Mouse (Mus musculus) frontal cortex, adult (tissue): Measurements from ENCODE around the gene Frmpd3.
"Not testable (repeated sequence)": the region's sequence is repeated elsewhere in the genome, so short reads cannot be mapped to it uniquely, and the experiment has no call there.

Experiments used
- ATAC-seq: cut with Nextera tagmentation; 2 replicates; pipeline ENCODE4 v1.9.2; 2017; ENCODE audit warnings: mild to moderate bottlenecking, moderate library complexity, mixed read lengths; ENCODE audit not compliant: low TSS enrichment

Gene Frmpd3

DNA sequence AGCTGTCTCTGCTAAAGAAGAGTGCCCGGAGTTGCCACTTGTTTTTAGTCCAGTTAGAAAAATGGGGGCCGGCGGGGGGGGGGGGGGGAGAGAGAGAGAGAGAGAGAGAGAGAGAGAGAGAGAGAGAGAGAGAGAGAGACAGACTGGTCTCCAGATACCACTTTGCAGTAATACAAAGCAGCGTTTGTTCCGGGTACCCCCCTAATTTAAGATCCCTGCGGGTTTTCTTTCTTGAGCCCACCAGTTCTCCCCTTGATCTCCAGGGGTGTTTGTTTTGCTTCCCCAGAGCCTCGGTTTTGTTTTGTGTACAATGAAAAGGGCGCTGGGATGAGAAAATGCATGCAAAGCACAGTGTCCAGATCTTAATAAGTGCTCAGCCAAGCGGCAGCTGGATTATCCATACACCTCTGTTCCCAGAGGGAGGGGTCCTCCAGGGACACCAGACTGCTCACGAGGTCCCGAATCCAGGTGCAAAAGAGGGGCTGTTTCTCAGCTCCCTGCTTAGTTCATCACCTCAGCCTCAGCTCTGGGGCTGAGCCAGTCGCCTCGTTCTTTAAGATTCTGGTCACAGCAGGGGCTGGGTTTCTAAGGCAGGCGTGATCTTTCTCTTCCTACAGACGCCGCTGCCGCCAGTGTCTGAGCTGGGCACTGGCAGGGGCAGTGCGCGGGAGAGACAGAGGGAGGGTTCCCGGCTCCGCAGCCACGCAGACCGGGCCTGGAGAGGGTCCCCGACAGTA lies at the start of gene Frmpd3:
Frmpd3 (plus strand) TSS at position 608 of the 737 bp plus-strand sequence.
- ATAC-seq, result peak; percentile 80

- no peak for ATAC-seq
These were observed 38.3 kb upstream of the Frmpd3 start for GRCm38 (mm10) chrX:140303731-140304130.

DNA sequence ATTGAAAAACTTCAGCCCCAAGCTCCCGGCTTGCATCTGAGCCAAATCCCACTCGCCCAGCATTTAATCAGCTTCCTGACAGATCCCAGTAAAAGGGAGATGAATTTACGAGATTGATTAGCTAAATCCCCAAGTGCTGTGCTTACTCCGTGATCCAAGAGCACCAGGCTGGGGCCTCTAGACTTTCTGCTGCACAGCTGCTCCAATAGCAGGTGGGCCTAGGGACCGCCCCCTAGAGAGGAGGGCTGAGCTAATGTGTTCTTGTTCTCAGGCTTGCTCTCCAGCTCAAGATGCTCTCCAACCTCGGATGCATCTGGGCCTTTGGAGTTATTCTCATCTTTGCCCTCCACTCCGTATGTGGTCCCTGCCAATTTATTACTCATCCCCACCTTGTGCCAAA lies 36.4 kb upstream of the Frmpd3 start:
- peak; percentile 27; the same call in 1 of the 2 replicates for ATAC-seq

GRCm38 (mm10) chrX:140317931-140318330 lies 24.1 kb upstream of the Frmpd3 start:
- no peak for ATAC-seq

DNA sequence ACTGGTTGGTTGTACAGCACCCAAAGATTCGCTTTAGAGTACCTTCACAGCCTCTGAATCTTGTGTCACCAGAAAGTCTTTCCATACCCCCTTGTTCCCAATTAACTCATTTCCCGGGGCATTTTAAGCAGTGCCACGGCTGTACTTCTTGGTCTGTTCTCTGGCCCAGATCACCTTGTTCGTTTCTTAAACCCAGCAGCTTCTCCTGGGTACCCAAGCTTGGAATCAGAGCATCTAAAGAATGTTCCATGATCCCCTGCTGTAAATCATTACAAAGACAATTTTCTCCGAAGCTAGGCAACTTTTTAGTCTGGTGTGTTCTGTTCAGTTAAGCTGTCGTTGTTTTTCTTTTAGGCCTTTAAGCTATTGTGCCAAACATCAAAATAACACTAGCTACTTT lies 22.9 kb upstream of the Frmpd3 start:
- no peak for ATAC-seq

DNA sequence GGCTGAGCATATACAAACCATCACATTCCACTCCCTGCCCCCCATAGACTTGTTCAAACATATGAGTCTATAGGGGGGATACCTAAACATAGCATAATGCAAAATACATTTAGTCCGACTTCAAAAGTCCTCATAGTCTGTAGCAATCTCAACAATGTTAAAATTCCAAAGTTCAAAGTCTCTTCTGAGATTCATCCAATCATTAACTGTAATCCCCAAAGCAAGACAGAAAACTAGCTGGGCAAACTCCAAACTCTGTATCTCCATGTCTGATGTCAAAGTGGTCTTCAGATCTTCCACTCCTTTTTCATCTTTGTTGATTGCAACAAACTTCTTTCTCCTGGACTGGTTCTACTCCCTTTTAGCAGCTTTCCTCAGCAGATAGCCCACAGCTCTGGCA lies 21.4 kb upstream of the Frmpd3 start:
- ATAC-seq, result not testable (repeated sequence)

GRCm38 (mm10) chrX:140342393-140343163 lies 515 bp downstream of the Frmpd3 start:
- no peak for ATAC-seq

GRCm38 (mm10) chrX:140375628-140376027 lies 33.6 kb downstream of the Frmpd3 start:
- no peak for ATAC-seq

DNA sequence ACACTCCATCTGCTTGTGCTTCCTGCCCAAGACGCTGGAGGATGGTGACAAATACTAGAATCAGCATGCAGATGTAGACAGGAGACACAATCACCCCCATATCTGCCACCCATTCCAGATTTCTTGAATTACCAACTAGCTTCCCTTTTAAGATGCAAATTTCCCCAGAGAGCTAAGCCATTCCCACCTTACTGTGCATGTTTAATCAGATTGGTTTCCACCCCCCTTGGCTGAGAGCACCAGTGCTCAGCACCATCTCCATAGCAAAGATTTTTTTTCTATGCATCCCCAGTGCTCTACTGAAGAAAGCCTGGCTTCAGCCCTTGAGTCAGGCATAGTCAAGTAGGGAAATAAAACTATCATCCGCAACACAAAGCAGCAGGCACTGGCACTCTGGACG lies 57.9 kb downstream of the Frmpd3 start:
- peak; percentile 93 for ATAC-seq

DNA sequence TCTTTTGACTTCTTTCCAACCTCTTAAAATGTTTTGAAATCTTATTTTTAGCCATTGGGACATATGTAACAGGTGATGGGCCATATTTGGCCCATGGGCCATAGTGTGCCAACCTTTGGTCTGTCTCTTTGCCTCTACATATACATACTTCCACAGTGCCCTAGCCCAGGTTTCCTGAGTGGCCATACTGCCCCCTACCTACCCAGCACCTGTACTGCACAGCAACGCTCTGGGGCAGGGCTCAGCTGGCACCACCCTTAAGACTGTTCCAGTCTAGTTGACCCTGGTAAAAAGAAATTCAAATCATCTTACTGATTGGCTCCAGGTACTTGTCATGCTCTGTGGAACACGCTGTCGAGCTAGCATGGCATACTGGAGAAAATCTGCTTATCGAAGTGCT lies 60.8 kb downstream of the Frmpd3 start:
- ATAC-seq, result no peak

GRCm38 (mm10) chrX:140406079-140406478 lies 64.0 kb downstream of the Frmpd3 start:
- peak; percentile 38; the same call in 1 of the 2 replicates for ATAC-seq

GRCm38 (mm10) chrX:140406501-140406900 lies 64.4 kb downstream of the Frmpd3 start:
- peak; percentile 55; the same call in 1 of the 2 replicates for ATAC-seq

GRCm38 (mm10) chrX:140407593-140407992 lies 65.5 kb downstream of the Frmpd3 start:
- no peak for ATAC-seq

GRCm38 (mm10) chrX:140418467-140418866 lies 76.4 kb downstream of the Frmpd3 start:
- peak; percentile 94 for ATAC-seq

- no peak for ATAC-seq
These were observed 85.1 kb downstream of the Frmpd3 start for GRCm38 (mm10) chrX:140427124-140427523.

- no peak for ATAC-seq
These were observed 86.2 kb downstream of the Frmpd3 start for GRCm38 (mm10) chrX:140428252-140428651.

GRCm38 (mm10) chrX:140429985-140430384 lies 87.9 kb downstream of the Frmpd3 start:
- ATAC-seq, result no peak; the same call in 1 of the 2 replicates

DNA sequence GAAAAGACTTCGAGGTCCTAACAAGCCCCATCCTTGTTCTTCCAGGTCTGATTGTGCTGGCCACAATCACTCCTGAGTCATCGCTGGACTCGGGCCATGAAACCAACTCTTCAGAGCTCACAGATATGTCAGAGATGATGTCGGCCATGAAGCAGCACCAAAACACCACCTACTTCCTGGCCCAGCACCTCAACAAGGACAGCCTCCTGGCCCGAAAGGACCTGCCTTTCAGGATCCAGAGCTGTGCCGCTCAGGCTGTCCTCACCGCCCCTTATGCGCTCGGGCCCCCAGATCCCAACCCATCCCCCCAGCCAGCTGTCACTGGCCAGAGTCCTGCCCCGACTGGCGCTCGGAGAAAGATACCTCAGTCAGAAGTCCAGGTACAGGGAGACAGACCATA lies 88.4 kb downstream of the Frmpd3 start:
- peak; percentile 66 for ATAC-seq

- ATAC-seq, result no peak
These were observed 89.9 kb downstream of the Frmpd3 start for GRCm38 (mm10) chrX:140431981-140432380.

DNA sequence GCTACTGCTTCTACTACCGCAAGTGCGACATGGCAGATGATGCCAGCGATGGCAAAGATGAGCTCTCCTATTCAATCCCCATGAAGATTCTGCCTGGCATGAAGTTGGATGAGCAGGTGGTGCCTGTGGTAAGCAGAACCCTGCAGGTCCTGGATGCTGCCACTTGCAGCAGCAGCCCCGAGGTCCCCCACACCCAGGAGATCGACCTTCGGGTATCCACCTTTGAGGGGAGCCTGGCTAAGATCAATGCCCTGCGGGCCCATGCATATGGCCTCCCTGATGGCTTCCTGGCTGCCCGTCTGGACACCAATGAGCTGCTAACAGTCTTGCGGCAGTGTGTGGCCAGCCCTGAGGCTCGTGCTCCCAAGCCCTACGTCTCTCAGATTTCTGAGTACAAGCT lies 90.7 kb downstream of the Frmpd3 start:
- ATAC-seq, result no peak

- no peak for ATAC-seq
These were observed 95.8 kb downstream of the Frmpd3 start for GRCm38 (mm10) chrX:140437906-140438305.

DNA sequence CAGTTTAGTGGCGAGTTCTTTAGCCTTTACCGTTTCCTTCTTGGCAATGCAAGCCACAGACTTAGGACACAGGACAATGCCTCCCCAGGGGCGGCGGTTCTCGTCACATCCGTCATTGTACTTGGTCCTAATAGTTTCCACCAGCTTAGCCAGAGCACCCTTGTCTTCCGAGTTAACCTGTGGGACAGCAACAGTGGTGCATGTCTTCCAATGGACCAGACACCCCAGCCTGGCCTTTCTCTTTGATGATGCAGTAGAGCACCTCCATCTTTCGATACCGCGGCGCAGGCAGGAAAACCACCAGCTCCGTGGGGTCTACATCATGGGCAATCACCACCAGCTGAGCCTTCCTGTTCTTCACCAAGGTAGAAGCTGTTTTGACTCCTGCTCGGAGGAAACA lies 103.5 kb downstream of the Frmpd3 start:
- no peak for ATAC-seq

DNA sequence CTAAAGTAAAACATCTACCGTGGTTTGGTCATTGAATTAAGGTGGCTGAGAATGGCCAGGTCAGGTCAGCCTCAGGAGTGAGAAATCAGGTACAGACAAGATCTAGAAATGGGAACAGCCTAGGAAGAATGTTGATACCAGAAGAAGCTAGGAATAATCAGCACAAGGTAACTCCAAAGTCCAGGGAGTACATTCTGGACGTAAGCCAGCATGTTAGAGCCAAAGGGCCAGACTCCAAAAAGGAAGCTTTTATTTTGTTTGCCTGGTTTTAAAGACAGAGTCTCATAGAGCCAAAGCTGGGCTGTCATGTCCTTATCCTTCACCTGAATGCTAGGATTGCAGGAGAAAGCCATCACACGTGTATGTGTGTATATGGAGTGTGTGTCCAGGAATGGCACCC lies 108.0 kb downstream of the Frmpd3 start:
- no peak for ATAC-seq
